Mouse (Mus musculus) frontal cortex, postnatal 10 days (tissue): ENCODE measurements at regions not wholly inside any gene's neighbourhood (a gene's known extent, or its start where the extent isn't known, plus 50 kb on each side); places are given as distances from the start of the nearest gene placed in this dataset.

Experiments
- DNase-seq, 2 experiments: peaks; one replicate each; pipeline ENCODE4 v3.0.0; 2022; ENCODE audit warnings: low spot score in 2 of 2, mixed read lengths in 1 of 2

DNA sequence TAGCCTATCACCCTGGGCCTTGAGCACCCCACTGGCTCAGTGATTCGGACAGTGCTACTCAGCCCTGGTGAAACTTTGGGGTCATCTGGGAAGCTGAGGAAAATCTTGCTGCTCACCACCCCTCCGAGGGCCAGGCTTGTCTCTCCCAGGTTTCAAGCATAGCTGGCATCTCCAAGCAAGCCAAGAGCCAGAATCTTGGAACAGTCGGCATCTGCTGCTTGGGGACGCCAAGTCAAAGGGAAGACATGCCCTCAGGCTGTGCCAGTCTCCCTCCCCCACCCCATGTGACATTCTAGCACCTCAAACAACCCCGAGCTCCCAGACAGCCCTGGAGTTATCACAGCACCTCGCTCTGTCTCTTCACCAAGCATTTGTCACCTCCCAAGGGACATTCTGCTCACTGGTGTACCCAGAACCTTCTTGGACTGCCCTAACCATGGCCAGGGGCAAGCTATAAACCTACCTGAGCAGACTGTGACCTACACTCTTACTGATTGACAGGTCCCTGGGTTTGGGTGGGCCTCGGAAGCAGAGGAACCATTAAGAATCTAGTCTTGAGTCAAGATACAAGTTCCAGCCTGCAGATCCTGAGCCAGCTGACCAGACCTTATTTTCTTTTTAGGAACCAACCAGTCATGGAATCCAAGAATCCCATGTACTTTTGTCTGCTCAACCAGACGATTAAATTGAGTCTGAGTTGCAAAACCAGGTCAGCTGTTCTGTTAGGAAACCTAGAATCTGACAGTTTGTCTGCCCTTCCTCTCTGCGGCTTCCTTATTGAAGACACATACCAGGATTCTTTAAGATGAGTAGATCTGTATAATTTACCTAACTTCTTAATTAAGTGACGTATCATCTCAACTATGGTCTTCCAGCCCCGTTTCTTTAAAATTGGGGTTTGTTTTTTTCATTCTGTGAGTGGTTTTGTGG lies 83.0 kb upstream of the Otos start:
- DNase-seq = no peak

DNA sequence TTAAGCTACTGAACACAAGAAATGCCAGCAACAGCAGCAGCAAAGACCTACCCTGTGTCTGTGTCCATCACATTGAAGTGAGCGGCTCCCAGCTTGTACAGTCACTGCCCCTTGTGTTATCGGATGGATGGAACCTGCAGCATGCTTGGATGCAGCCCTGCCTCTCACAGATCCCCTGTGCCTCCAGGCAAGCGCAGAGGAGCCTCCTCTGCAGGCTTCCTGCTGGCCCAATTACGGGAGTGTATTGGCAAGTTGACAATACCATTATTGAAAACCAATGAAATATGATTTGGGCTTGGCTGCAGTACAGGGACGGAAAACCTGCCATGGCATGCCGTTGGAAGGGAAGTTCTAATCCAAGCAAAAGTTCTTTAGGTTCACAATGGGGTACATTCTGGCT lies 81.9 kb upstream of the Otos start:
- no peak for DNase-seq

DNA sequence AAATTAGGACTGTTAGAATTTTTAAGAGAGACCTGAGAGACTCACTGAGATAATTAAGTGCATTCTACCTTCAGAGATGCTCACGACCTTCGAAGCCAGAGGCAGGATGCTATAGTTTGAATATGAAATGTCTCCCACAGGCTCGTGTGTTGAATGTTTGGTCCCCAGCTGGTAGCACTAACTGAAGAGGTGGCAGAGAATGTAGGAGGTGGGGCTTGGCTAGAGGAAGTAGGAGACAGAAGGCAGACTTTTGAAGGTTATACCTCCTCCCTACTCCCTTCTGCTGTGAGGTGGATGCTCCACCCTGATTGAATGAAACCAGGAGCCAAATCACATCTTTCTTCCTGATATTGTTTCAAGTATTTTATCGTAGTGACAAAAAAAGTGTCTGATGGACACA lies 79.3 kb upstream of the Otos start:
- DNase-seq = no peak

DNA sequence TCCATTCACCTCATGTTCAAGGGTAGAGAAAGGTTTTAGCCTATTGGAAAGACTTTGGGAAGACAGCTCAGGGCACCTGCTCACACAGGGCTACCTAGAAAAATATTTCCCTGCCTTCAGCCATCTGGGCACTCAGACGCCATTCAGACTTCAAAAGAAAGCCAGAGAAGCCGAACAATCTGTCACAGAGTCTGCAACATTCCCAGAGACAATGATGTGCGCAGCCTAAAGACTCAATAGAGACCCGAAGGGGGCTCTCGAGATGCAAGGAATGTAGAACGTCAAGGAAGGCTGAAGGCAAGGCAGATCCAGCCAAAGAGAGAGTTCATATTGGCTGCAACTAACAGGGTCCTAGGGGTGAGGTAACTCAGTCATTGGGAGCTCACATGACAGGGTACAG lies 78.7 kb upstream of the Otos start:
- no peak for DNase-seq

DNA sequence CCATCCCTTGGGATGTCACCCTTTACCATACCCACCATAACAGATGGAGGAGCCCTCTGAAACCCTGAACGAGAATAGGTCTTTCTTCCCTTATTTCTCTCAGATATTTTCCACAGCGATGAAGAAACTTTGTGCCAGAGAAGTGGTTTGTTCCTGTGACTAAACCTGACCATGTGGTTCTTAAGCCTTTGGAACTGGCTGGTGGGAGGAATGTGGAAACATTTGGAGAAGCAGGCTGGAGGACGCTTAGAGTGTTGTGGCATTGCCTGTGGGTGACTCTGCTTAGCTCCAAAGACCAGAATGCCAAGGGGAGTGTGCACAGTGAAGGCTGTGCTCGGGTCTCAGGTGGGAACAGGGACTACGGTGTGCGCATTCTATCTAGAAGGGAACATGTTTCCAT lies 77.7 kb upstream of the Otos start:
- DNase-seq = no peak

DNA sequence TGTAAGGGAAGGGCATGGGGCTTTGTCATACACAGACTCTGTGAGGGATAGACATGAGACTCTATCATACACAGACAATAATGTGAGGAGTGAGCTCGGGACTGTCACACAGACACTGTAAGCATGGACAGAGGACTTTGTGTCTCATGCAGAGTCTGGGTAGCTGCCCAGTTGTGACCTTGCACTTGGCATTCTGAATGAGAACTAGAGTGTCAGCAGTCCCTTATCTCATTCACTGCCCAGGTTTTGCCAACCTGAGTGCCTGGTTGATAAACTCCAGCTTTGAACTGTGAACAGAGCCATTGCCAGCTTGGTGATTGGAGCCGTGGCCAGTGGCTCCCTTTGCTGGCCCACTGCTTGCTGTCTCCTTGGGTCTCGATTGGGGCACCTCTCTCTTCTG lies 75.5 kb upstream of the Otos start:
- no peak for DNase-seq

DNA sequence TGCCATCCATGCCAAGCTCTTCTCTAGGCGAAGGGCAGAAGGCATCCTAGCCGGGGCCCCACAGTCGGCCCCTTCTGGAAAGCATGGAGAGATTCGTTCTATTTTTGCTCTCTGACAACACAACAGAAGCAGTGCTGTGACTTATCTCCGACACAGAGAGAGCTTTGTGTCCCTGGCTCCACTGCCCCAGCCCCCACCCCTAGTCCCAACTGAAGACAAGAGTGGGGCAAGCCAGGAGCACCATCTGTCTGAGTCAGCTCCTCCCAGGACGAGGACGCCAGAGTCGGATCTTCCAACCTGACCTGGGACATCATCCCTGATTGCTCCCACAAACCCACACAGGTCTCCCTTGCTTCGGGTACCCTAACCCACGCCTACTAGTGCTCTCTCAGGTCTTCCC lies 71.9 kb upstream of the Otos start:
- no peak for DNase-seq

DNA sequence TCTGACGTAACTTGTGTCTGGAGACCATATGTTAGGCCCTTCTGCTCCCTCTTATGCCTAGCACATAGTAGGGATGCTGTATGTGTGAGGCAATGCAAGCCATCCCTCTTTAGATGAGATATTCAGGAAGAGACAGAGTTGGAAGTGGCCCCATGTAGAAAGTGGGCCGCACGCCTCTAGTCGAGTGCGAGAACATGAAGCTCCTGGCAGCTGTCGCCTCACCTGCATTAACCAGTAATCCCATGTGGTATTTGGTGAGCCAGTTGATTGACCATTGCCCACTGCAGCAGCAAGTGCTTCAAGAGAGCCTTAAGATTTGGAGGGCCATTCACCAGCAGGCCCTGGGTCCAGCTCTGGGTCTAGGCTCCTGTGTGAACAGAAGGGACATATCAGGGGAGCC lies 71.2 kb upstream of the Otos start:
- DNase-seq = no peak

DNA sequence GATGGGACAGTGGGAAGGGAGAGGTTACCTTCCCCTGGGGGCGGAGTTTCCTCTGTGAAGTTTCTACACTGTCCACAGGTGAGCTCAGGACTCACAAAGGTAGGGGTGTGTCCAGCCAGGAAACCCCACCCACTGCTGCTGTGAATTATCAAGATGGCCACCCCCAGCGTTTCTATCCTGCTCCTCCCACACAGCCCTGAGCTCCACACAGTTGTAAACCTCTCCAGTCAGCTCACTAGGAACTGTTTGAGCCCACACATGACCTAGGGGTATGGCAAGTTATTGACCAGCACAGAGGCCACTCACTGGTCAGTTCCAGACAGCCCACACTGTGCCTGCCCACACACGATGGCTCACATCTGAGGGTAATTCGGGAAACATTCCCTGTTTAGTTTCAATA lies 69.5 kb upstream of the Otos start:
- no peak for DNase-seq

DNA sequence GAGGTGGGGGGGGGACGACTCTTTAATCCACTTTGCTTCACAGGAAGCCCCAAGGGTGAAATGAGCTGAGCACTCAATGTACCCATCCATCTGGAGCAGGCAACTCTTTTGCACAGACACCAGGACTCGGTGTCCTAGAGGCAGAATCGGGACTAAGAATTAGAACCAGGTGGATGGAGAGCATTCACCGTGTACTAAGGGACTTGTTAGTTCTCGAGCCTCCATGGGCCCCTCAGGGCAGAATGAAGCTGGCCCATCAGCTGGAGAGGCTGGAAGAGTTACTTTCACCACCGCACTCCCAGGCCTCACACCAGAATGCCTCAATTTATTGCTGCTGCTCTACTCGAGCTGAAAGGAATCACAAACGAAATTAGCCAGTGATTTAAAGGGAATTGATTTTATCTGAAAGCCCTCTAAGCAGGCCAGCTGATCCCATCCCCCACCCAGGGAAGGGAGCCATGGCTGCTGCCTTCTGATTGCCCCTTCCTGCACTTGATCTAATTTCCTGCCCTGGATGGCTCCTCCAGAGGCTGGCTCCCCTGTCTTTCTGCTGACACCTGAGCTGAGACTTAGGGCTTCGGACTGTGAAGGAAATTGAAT lies 66.2 kb upstream of the Otos start:
- no peak for DNase-seq

DNA sequence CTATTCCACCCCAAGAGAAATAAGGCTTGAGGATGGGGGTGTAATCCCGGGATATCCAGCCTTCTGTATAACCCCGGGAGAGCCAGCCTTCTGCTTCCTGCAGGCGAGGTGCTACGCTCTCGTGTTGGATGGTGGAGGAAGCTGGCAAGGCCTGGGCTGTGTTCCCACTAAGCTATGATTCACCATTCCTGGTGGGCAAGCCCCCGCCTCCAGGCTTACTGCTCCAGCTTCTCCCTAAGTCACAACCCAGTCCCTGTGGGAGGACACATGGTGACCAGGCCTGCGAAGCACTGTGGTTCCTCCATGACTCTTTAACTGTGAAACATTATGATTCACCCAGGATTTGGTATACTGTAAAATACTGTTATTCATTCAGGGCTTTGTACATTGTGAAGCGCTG lies 63.7 kb upstream of the Otos start:
- DNase-seq = no peak

DNA sequence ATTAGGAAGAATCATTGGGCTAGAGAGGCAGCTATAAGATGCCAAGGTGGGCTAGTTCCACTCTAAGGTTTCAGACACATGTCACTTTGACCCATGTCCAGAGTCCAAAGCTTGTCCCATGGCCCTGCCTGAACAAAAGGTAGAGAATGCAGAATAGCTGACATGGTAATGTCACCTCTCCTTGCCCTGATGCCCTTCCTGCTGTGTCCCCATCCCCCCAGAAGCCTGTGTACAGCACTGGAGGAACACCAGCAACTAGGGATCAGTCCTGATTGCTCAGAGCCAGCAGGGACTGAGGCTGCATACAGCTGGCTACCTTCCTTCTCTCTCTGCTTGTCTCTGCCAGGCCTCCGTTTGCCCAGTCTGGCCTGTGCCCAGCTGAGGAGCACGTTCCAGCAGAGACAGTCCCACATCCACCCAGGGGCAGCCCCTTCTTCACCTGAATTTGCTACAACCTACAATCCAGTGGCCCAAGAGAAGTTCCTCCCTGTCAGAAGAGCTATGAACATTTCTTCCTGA lies 61.7 kb upstream of the Otos start:
- no peak for DNase-seq

DNA sequence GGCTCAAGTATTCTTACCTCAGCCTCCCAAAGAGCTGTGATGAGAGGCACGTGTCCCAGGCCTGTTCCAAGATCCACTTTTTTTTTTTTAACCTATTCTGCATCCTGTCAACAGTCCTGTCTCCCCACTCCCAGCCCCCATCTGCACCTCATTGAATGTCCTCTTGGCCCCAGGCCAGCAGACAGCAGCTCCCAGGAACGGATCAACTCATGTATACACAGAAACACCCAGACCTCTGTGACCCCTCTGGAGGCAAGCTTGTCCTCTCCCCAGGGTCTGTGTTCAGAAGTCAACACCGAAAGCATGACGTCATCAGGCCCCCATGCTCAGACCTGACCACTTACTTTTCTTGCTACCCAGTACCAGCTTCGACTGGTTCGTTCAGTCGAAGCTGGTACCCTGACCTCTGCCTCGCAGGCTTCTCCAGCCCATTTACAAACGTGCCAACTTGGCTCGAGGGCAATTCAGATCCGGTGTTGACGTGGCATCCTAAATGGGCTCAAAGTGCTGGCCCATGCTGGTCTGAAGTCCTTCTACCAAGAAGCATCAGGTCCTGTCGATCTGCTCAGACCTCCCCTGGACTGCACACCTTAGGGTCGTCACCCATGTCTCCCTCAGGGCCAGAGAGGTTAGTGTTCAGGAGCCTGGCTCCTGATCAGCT lies 60.7 kb upstream of the Otos start:
- no peak for DNase-seq

DNA sequence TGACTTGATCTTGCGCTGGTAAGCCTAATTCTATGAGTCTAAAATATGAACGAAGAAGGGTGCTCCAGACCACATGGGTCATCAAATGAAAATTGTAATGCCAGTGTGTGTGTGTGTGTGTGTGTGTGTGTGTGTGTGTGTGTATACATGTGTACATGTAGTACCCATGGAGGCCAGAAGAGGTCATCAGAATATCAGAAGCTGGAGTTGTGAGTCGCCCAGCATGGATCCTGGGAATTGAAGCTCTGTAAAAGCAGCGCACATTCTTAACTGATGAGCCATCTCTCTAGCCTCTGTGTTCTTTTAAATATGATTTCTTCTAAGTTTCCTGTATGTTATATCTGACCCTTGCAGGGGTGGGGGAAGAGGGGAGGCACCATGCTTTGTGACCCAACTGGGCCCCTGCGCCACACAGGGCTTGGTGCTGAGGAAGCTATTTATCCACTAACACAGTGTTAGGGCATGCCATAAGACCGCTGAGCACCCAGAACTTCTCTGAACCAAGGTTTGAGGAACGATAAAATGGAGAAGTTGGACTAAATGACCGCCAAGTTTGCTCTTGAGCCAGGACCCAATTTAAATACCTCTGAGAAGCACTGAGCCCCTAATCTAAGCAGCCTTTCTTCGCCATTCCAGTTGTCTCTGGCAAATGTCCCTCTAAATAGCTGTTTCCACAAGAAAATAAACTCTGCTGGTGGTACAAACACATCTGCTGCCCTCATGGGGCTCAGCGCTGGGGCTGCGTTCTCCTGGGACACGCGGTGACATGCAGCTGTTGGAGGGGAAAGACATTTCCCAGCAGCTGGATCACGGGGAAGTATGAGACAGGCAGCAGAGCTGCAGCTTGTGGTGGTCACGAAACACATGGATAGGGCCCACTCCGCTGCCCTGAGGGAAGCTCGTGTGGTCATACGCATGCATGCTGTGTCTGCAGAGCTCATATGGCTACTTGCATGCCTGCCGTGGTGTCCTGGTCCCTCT lies 59.6 kb upstream of the Otos start:
- no peak for DNase-seq

DNA sequence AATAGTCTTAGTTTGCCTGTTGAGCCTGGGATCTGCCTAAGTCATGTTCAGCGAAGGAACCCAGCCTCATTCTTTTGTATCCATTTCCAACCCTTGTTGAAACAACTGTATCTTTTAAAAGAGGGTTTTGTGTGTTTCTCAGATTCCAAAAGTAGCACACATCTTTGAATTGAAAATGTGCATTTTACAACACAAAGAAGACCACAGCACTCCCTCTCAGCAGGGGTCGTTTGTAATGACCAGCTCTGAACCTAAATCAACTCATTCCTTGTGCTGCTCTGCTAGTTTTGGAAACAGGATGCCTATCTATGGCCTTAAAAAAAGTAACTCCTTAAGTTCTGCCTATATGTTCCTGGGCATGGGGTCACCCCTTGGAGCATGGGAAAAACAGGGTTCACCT lies 58.8 kb upstream of the Otos start:
- no peak for DNase-seq

DNA sequence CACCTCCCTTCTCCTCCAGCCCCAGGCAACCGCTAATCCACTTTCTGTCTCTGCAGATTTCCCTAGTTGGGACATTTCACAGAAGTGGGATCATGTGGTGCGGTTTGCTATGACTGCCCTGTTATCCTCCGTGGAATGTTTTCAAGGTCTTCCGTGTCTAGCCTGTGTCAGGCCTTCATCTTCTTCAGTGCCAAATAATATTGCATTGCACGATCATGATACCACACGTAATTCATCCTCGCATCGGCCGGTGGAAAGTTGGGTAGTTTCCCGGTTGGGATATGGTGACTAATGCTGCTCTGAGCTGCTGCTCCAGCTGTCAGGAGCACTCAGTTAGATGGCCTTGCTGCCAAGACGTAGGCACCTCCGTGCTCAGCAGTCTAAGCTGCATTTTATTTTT lies 55.3 kb upstream of the Otos start:
- DNase-seq = no peak

DNA sequence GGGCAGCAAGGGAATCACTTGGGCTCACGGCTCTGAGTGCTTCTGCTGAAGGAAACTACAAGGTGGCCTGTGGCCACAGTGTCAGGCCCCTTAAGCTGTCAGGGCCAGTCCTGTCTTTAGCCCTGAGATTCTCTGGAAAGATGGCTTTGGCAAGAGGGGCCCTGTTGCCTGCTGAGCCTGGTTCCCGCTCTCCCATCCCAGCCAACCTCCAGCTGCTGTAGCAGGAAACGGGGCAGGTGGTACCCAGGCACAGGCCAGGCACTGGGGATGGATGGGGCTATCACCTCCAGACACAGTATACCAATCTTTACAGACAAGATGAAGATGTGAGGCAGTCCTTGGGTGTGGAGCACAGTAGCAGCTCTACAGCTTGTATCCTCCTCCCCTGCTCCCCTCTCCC lies 54.6 kb upstream of the Otos start:
- DNase-seq = no peak

DNA sequence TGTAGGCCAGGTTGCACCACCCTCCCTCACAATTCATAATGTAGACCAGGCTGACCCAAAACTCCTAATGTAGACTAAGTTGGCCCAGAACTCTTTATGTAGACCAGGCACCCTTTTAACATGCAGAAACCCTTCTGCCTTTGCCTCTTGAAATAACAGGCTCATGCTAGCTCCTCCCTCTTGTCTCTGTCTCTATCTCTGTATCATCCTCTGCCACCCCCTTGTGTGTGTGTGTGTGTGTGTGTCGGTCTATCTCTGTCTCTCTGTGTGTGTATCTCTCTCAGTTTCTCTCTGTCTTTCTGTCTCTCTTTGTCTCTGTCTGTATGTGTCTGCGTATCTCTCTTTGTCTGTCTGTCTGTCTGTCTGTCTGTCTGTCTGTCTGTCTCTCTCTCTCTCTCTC lies 51.5 kb upstream of the Otos start:
- DNase-seq = no peak

DNA sequence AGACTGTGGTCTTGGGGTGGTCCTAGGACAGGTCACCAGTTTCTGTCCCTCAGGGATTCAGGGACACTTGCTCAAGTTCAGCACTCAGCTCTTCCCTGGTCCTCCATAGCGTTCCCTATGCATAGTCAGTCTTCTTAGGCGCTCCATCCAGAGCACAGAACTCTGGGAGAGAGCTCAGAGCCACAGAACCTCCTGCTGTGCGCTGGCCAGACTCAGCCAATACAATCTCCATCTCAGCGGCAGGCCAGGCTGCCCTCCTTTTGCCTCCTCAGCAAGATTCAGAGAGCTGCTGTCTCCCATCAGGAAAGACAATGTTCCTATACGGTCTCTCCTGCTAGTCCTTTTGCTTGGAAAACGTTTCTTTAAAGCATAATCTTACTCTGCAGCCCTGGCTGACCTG lies 51.1 kb upstream of the Otos start:
- DNase-seq = no peak

DNA sequence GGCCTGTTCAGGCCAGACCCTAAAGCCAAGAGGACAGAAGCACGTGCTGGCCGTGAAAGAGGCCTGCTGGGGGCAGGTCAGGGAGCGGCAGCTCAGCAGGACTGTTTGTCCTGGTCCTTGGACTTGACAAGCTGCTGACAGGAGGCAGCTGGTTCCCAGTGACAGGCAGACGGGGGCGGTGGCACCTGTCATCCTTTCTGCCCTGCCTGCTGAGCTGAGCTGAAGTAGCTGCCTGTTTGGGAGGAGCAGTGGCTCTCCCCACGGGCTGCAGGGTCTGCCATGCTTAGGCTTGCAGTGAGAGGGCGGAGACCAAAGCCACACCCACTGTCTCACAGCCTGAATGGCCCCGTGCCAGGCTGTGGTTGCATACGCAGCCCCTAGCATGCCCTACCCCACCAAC lies 50.4 kb upstream of the Otos start:
- DNase-seq = peak; percentile 23 to 25

DNA sequence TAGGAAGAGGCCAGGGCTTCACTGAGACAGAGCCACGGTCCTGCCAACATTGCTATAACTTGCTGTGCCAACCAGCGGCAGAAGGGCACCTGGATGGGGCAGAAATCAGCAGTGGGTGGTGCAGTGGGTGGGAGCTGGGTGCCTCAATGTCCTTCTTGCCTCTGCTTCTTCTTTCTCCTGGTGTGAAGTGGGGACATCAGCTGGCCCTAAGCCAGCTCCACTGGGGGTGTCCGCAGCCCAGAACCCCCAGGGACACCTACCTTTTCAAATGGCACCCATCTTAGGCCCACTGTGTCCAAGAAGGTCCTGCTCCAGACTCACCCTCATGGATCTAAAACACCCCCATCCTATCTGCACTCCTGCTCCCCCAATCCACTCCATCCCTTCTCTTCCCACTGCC lies 49.9 kb upstream of the Otos start:
- DNase-seq = no peak
